Mouse (Mus musculus) liver, embryonic 12.5 days (tissue): ENCODE data around the gene Lepr. TPM values are rescaled to one million over a fixed set of nuclear protein-coding genes. Genes with fewer than 3 reads are reported as not detected.
"Not testable (repeated sequence)": the region's sequence is repeated elsewhere in the genome, so short reads cannot be mapped to it uniquely, and the experiment has no call there.

ENCODE experiments used
- ATAC-seq: fragments of 200-750 bp; cut with Nextera tagmentation; 2 replicates; pipeline ENCODE4 v1.8.0; 2017; ENCODE audit warnings: moderate number of reproducible peaks, mild to moderate bottlenecking, moderate library complexity
- H3K27ac ChIP-seq: fragments of 300-500 bp; sonication (generic); 2 replicates; pipeline ENCODE4 v1.5.1; 2016; ENCODE audit warnings: mild to moderate bottlenecking
- H3K27me3 ChIP-seq: fragments of 300-500 bp; sonication (generic); replicated peaks from 2 replicates; pipeline ENCODE4 v1.6.1; 2016; ENCODE audit warnings: mild to moderate bottlenecking, moderate library complexity
- H3K36me3 ChIP-seq: fragments of 300-500 bp; sonication (generic); 2 replicates; pipeline ENCODE4 v1.6.1; 2016; ENCODE audit warnings: mild to moderate bottlenecking, moderate library complexity
- H3K4me1 ChIP-seq: fragments of 300-500 bp; sonication (generic); 2 replicates; pipeline ENCODE4 v1.6.1; 2016
- H3K4me2 ChIP-seq: fragments of 300-500 bp; sonication (generic); 2 replicates; pipeline ENCODE4 v1.6.1; 2016; ENCODE audit warnings: mild to moderate bottlenecking, moderate library complexity
- H3K4me3 ChIP-seq: fragments of 300-500 bp; sonication (generic); 2 replicates; pipeline ENCODE4 v1.5.1; 2016; ENCODE audit warnings: mild to moderate bottlenecking, moderate library complexity
- H3K9ac ChIP-seq: fragments of 300-500 bp; sonication (generic); 2 replicates; pipeline ENCODE4 v1.6.1; 2016; ENCODE audit warnings: mild to moderate bottlenecking, moderate library complexity
- H3K9me3 ChIP-seq: fragments of 300-500 bp; sonication (generic); replicated peaks from 2 replicates; pipeline ENCODE4 v1.6.1; 2016; ENCODE audit warnings: mild to moderate bottlenecking, moderate library complexity
- WGBS: fragments of 180-500 bp; shearing (Covaris S2); methylation state at CpG from one replicate; pipeline ENCODE4 v1.1.7; 2016; ENCODE audit not compliant: insufficient replicate concordance; 5-methylcytosine and 5-hydroxymethylcytosine counted together
- polyA plus RNA-seq: library from polyadenylated mRNA; unstranded; fragments of >200 nt; fragmentation: Nextera tagmentation; extraction: Ambion mirVana; gene quantifications from 2 replicates; pipeline ENCODE4 v1.2.1, GENCODE M21; 2016

The Lepr gene
- polyA plus RNA-seq, 1 experiment from 2014 or later = 0.61 TPM

- ATAC-seq = no peak
Observed at GRCm38 (mm10) chr4:101721705-101722104, 4.5 kb downstream of the Lepr start.

DNA sequence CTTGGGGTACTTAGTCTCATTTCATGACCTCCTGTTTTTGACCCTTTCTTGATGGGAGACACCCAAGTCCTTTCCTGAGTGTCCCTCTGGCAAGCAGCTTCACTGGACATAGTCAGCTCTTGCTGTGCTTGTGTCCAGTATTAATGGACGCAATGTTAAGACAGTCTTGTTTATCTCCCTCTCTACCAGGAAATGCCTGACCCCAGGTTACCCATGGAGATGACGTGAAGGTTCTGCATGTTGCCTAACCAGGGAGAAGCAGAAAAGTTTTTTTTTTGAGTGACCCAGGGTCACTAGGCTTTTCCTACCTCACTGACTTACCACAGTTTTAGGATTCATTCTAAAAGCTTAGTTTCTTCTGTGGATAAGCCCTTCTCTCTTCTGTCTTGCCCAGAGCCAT, 24.8 kb downstream of the Lepr start:
- Histone ChIP-seq H3K27me3 (no peaks in the 10 kb centered on the region), H3K4me1 (no peaks in the 10 kb centered on the region), H3K9me3 (no peaks in the 10 kb centered on the region), H3K9ac (no peak overlapping the region), H3K4me3 (no peak overlapping the region), H3K27ac (no peak overlapping the region), H3K4me2 (no peak overlapping the region), H3K36me3 (no peaks in the 10 kb centered on the region)
- ATAC-seq = no peak
- WGBS = 68% methylated on average over 2 of the region's 2 CpGs

More at GRCm38 (mm10) chr4:101721705-101722104, 4.5 kb downstream of the Lepr start:
- Histone ChIP-seq H3K4me1 (no peaks in the 10 kb centered on the region), H3K4me3 (no peak overlapping the region), H3K27me3 (peaks cover 17% of the 10 kb centered on the region), H3K36me3 (no peaks in the 10 kb centered on the region), H3K4me2 (no peak overlapping the region), H3K27ac (no peak overlapping the region), H3K9ac (no peak overlapping the region), H3K9me3 (no peaks in the 10 kb centered on the region)
- 41% methylated on average over 4 of the region's 4 CpGs for WGBS

DNA sequence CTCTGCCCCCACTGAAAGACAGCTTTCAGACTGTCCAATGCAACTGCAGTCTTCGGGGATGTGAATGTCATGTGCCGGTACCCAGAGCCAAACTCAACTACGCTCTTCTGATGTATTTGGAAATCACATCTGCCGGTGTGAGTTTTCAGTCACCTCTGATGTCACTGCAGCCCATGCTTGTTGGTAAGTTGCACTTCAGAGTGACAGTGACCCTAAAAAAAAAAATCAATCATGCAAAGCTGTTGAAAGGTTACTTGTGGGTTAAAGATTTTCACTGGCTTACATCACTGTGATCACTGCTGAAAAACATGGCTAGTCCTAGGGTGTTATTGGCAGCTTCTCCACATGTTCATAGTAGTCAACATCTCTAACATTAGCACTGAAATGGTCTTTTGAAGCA, 28.3 kb downstream of the Lepr start:
- Histone ChIP-seq H3K4me1 (no peaks in the 10 kb centered on the region), H3K4me2 (no peak overlapping the region), H3K36me3 (no peaks in the 10 kb centered on the region), H3K9ac (no peak overlapping the region), H3K4me3 (no peak overlapping the region), H3K9me3 (no peaks in the 10 kb centered on the region), H3K27me3 (no peaks in the 10 kb centered on the region), H3K27ac (no peak overlapping the region)
- ATAC-seq = no peak
- WGBS = 90% methylated on average over 4 of the region's 4 CpGs

DNA sequence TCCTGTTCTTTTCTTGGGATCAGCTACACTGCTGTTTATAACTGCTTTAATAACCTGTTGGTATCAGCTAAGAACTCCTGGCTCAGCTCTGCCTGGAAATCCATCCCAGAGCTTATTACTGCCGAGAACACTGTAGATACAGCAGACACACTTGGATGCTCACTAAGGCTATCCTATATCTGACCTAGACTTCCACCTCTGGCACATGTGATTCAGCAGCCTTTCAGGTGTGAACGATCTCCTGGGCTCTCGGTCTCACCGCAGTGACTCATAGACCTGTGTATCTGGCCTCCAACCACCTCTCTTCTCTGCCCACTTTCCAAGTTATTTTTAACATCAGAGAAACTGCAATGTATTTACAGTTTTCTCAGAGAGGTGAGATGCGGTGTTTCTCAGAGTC, 43.3 kb downstream of the Lepr start:
- H3K36me3 ChIP-seq = no peaks in the 10 kb centered on the region
- no peak for ATAC-seq
- no peak overlapping the region for H3K4me3 ChIP-seq
- H3K27me3 ChIP-seq = no peaks in the 10 kb centered on the region
- no peak overlapping the region for H3K27ac ChIP-seq
- H3K9me3 ChIP-seq = no peaks in the 10 kb centered on the region
- H3K4me1 ChIP-seq = no peaks in the 10 kb centered on the region
- 76% methylated on average over 5 of the region's 5 CpGs for WGBS
- H3K9ac ChIP-seq = no peak overlapping the region
- no peak overlapping the region for H3K4me2 ChIP-seq

DNA sequence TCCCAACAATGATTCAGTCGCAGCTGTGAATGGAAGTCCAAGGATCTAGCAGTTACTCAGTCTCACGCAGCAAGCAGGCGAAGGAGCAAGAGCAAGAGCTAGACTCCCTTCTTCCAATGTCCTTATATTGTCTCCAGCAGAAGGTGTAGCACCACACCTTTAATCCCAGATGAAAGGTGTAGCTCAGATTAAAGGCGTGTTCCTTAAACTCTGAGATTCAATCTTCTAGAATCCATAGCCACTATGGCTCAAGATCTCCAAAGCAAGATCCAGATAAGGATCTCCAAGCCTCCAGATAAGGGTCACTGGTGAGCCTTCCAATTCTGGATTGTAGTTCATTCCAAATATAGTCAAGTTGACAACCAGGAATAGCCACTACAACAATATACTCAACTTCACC, 126.7 kb downstream of the Lepr start, which contains the start of gene B020004J07Rik:
Gene B020004J07Rik (minus strand): TSS at position 101 of the 400 bp plus-strand sequence.
- not testable (repeated sequence) for H3K27me3 ChIP-seq, ATAC-seq, H3K9me3 ChIP-seq, H3K4me1 ChIP-seq, H3K27ac ChIP-seq, H3K9ac ChIP-seq, H3K36me3 ChIP-seq, H3K4me2 ChIP-seq, H3K4me3 ChIP-seq
- 65% methylated on average over 4 of the region's 4 CpGs for WGBS

DNA sequence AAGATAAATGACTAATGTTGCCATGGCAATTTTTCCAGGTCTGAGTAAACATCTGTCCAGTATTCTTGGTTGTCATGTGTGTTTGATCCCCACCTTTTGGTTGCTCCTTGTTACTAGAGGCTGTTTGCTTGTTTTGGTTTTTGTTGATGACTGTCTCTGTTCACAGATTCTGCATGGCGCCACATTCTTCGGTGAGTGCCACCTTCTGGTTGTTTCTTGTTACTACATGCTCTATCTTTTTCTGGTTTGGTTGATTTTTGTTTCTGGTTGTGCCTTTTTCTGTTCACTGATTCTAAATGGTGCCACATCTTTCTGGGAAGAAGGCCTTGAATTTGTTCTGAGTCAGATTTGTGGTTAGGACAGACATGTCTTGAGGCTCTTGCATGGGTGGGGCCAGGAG, 133.7 kb downstream of the Lepr start:
- peaks cover 25% of the 10 kb centered on the region for H3K9me3 ChIP-seq
- WGBS = 33% methylated on average over 2 of the region's 2 CpGs
- no peaks in the 10 kb centered on the region for H3K4me1 ChIP-seq
- H3K27ac ChIP-seq = no peak overlapping the region
- no peaks in the 10 kb centered on the region for H3K27me3 ChIP-seq
- no peak overlapping the region for H3K9ac ChIP-seq
- H3K4me2 ChIP-seq = no peak overlapping the region
- H3K4me3 ChIP-seq = no peak overlapping the region
- H3K36me3 ChIP-seq = no peaks in the 10 kb centered on the region
- ATAC-seq = no peak

- no peak for ATAC-seq
- Histone ChIP-seq H3K27ac (no peak overlapping the region), H3K4me3 (no peak overlapping the region), H3K4me1 (no peaks in the 10 kb centered on the region), H3K27me3 (no peaks in the 10 kb centered on the region), H3K9ac (no peak overlapping the region), H3K36me3 (no peaks in the 10 kb centered on the region), H3K4me2 (no peak overlapping the region), H3K9me3 (0 out of 2 replicates have a peak, but pooled peaks cover 3% of the 10 kb centered on the region)
- WGBS = 36% methylated on average over 6 of the region's 6 CpGs
Observed at GRCm38 (mm10) chr4:101860873-101861272, 143.7 kb downstream of the Lepr start.

DNA sequence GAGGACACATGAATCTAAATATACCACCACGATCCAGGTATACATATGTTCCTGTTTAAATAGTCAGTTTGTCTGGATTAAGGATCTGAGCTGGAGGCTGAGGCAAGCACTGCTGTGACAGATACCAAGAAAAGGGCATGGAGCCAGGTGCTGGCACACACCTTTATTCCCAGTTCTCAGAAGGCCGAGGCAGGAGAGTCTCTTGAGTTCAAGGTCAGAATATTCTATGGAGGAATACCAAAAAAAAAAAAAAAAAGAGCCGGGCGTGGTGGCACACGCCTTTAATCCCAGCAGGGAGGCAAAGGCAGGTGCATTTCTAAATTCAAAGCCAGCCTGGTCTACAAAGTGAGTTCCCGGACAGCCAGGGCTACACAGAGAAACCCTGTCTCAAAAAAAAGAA, 145.1 kb downstream of the Lepr start:
- no peak for ATAC-seq
- H3K9ac ChIP-seq = no peak overlapping the region
- H3K4me3 ChIP-seq = no peak overlapping the region
- 66% methylated on average over 6 of the region's 6 CpGs for WGBS
- H3K9me3 ChIP-seq = 0 out of 2 replicates have a peak, but pooled peaks cover 3% of the 10 kb centered on the region
- no peak overlapping the region for H3K27ac ChIP-seq
- no peak overlapping the region for H3K4me2 ChIP-seq
- no peaks in the 10 kb centered on the region for H3K4me1 ChIP-seq
- H3K36me3 ChIP-seq = no peaks in the 10 kb centered on the region
- no peaks in the 10 kb centered on the region for H3K27me3 ChIP-seq

Other genes with a start within 250 kb of the Lepr start
- gene Dnajc6, start 220.8 kb upstream of the Lepr start, polyA plus RNA-seq = 0.02 and 0.10 TPM in 2 replicates
- gene Leprot, start 69.7 kb upstream of the Lepr start, polyA plus RNA-seq = 48.1 and 51.2 TPM in 2 replicates
- not detected in 2 replicates for gene B020004J07Rik, start 126.6 kb downstream of the Lepr start, polyA plus RNA-seq
- gene C130073F10Rik, start 176.4 kb downstream of the Lepr start, polyA plus RNA-seq = not detected in 2 replicates
- not detected in 2 replicates for gene Gm12800, start 191.7 kb downstream of the Lepr start, polyA plus RNA-seq
- not detected in 2 replicates for gene Gm12794, start 223.0 kb downstream of the Lepr start, polyA plus RNA-seq